Mouse (Mus musculus): ENCODE results near the gene Map6d1.

Gene Map6d1

GRCm38 (mm10) chr16:20240468-20241414 is at the start of gene Map6d1:
Gene Map6d1 (minus strand): TSS chr16:20241358.
- DNase-seq (ENCODE audit: low spot score in 2 of 2), result no peak

GRCm38 (mm10) chr16:20280238-20280637 is 39.1 kb upstream of the Map6d1 start:
- DNase-seq (ENCODE audit: low spot score in 2 of 2), result no peak

GRCm38 (mm10) chr16:20279395-20279794 is 38.2 kb upstream of the Map6d1 start:
- DNase-seq (ENCODE audit: low spot score in 2 of 2), result no peak

- no peak for DNase-seq (ENCODE audit: low spot score in 2 of 2)
These were observed 31.8 kb upstream of the Map6d1 start for GRCm38 (mm10) chr16:20272994-20273393.

- DNase-seq (ENCODE audit: low spot score in 2 of 2), result no peak
These were observed 30.2 kb upstream of the Map6d1 start for GRCm38 (mm10) chr16:20271339-20271738.

- DNase-seq (ENCODE audit: low spot score in 2 of 2), result no peak
These were observed 23.9 kb upstream of the Map6d1 start for GRCm38 (mm10) chr16:20265089-20265488.

GRCm38 (mm10) chr16:20257926-20258325 is 16.8 kb upstream of the Map6d1 start:
- DNase-seq (ENCODE audit: low spot score in 2 of 2), result no peak

- DNase-seq (ENCODE audit: low spot score in 2 of 2), result no peak
These were observed 7.5 kb upstream of the Map6d1 start for GRCm38 (mm10) chr16:20248442-20249174.

GRCm38 (mm10) chr16:20247103-20247502 is 5.9 kb upstream of the Map6d1 start:
- DNase-seq (ENCODE audit: low spot score in 2 of 2), result no peak

- no peak for DNase-seq (ENCODE audit: low spot score in 2 of 2)
These were observed 2.5 kb downstream of the Map6d1 start for GRCm38 (mm10) chr16:20238646-20239045.

- DNase-seq (ENCODE audit: low spot score in 2 of 2), result peak in 1 of 2 experiments; percentile 63
These were observed 3.7 kb downstream of the Map6d1 start for GRCm38 (mm10) chr16:20237426-20237825.

GRCm38 (mm10) chr16:20234406-20234805 is 6.8 kb downstream of the Map6d1 start:
- DNase-seq (ENCODE audit: low spot score in 2 of 2), result no peak

- DNase-seq (ENCODE audit: low spot score in 2 of 2), result no peak
These were observed 13.0 kb downstream of the Map6d1 start for GRCm38 (mm10) chr16:20228167-20228566.

- DNase-seq (ENCODE audit: low spot score in 2 of 2), result no peak
These were observed 13.7 kb downstream of the Map6d1 start for GRCm38 (mm10) chr16:20227504-20227903.

GRCm38 (mm10) chr16:20226676-20227075 is 14.5 kb downstream of the Map6d1 start:
- no peak for DNase-seq (ENCODE audit: low spot score in 2 of 2)

- DNase-seq (ENCODE audit: low spot score in 2 of 2), result no peak
These were observed 18.4 kb downstream of the Map6d1 start for GRCm38 (mm10) chr16:20222726-20223125.

- DNase-seq (ENCODE audit: low spot score in 2 of 2), result peak in 1 of 2 experiments; percentile 60
These were observed 27.4 kb downstream of the Map6d1 start for GRCm38 (mm10) chr16:20213591-20214226.

- DNase-seq (ENCODE audit: low spot score in 2 of 2), result no peak
These were observed 41.5 kb downstream of the Map6d1 start for GRCm38 (mm10) chr16:20199501-20200201.

- no peak for DNase-seq (ENCODE audit: low spot score in 2 of 2)
These were observed 44.2 kb downstream of the Map6d1 start for GRCm38 (mm10) chr16:20196962-20197361.

GRCm38 (mm10) chr16:20195546-20195945 is 45.6 kb downstream of the Map6d1 start:
- DNase-seq (ENCODE audit: low spot score in 2 of 2), result no peak

- no peak for DNase-seq (ENCODE audit: low spot score in 2 of 2)
These were observed 49.1 kb downstream of the Map6d1 start for GRCm38 (mm10) chr16:20192043-20192442.

Measured in left cerebral cortex, adult 9 months (tissue).